Mouse (Mus musculus) WW6 (cell line): ENCODE measurements around the gene Kcnh5.

Experiments used
- DNase-seq: peaks from one replicate; pipeline ENCODE4 v3.0.0-alpha.2; 2013; ENCODE audit warnings: low read depth, low spot score

Kcnh5 gene

GRCm38 (mm10) chr12:75176691-75177645 is at the start of gene Kcnh5:
Gene Kcnh5, minus strand, starts transcription at chr12:75177332.
- peak; percentile 40 for DNase-seq

DNA sequence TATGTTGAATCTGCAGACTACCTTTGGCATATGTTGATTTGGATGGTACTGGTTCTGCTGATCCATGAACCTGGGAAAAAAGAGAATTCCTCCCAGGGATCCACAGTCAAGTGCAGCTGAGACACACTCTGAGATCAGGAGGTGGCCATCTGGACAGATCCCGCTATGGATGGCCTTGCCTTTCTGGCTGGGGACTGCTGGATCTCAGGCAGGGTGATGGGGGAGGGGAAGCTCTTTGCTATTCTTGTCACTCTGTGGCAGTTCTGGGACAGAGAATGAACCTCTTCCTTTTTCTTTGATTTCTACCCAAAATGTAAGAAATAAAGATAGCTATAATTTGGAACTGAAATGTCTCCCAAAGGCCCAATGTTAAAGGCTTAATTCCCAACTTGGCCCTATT is 46.8 kb upstream of the Kcnh5 start:
- no peak for DNase-seq

DNA sequence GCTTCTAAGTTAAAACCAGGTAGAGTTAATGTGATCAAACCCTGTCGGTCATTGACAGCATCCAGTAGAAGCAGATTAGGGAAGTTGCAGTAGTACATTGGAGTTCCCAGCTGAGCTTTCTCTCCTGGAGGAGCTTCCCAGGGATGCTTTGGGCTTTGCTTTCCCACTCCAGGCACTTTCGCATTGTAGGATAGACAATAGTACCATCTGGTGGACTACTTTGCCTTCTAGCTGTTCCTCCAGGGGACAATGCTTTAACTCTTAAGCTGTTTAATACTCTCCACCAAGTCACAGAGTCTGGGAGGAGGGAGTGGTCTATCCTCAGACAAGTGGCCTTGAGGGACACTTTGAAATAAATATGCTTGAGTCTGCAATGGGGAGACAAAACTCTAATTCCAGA is 12.3 kb upstream of the Kcnh5 start:
- DNase-seq: no peak

- DNase-seq: no peak
Measured at GRCm38 (mm10) chr12:75182646-75183045, 5.5 kb upstream of the Kcnh5 start.

GRCm38 (mm10) chr12:75179491-75179890 is 2.4 kb upstream of the Kcnh5 start:
- no peak for DNase-seq

DNA sequence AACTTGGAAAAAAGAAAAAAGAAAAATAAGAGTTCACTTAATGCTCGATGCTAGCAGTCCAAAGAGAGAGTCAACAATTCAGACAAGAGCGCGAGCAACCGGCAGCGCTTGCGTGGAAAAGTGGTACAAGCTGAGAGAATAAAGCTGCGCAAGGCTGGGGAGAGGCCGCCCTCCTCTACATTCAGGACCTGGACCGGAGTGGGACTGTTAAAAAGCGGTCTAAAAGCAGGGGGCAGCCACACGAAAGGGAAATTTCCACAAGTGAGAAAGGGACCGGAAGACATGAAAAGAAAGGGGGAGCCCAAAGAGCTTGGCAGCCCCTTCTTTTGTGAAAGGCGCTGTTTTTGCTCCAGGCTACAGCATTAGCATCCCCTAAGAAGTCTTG is 506 bp upstream of the Kcnh5 start:
- no peak for DNase-seq

DNA sequence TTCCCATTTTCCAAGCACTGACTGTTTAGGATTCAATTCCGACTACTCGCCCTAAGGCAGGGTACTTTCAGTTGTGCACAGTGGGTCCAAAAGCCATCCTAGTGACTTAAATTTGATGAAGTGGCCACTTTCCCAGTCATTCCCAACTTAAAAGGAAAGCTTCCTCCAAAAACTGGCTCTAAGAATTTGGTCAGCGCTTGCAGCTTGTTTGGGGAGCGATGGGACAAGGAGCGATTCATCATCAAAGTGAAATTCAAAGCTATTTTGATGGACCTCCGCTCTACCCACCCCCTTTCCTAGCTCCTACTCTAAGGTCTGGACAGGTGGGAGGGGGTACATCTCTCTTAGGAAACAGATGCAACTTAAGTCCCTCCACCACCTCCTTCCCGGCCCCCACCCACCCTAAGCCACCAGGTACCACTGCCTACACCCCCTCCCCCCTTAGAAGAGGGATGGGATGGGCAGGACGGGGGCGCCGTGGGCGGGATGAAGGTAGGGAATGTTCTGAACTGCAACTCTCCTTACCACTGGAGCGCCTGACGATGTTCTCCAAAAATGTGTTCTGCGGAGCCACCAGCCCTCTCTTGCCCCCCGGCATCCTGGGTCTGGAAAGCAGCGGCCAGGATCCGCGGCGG is 1.1 kb downstream of the Kcnh5 start:
- no peak for DNase-seq

DNA sequence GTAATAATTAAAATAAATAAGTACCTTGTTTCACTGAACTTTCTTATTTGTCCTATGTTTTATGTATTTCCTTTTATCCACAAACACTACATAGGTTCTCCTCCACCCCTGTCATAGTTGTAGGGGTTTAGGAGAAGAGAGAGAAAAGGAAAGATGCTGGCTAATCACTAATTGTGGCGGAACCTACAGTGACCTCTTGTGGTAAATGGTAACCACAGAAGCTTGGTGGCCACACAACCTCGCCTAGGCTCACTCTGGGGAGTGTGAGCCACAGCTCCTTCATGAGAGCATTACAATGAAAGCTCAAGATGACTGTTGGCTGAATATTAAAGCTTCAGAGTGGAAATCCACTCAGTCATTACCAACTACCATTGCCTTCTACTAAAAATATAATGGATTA is 6.2 kb downstream of the Kcnh5 start:
- DNase-seq: no peak

DNA sequence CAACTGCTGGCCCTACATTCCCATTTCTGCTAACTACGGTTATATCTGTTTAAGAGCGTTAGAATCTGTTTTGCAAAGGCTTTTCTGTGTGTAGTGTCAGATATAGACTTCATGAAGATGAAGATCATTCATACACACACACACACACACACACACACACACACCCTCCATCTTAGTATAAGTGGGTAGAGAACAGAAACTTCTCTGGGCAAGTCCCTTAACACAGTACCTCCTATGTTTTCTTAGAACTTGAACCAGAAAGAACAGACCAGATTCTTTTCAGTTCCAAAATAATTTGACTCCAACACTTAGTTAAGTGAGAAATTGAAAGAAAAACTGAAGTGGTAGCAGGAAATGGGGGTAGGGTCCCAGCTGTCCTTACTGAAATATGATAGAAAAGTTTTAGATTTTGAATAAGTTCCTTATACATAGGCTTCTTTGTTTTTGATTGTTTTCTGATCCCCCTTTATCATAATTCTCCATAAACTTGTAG is 24.0 kb downstream of the Kcnh5 start:
- no peak for DNase-seq

- no peak for DNase-seq
Measured at GRCm38 (mm10) chr12:75139792-75140191, 37.3 kb downstream of the Kcnh5 start.

GRCm38 (mm10) chr12:75091921-75092320 is 85.2 kb downstream of the Kcnh5 start:
- no peak for DNase-seq

DNA sequence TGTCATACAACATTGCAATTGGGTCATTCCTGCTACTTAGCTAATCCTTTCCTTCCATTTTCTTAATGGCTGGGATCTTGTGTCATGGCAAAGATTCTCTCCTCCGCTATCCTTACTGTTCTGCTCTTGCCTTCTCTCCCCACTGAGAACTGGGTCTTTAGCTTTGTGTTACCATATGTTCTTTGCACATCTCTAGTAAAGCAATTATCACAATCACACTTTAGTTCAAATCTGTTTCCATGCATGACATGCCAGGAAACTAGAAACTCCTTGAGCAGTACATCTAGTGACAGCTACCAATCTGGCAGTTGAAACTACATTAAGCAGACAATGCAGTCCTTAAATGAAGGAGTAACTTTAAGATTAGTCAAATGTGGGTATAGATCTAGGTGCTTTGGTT is 86.2 kb downstream of the Kcnh5 start:
- DNase-seq: no peak

DNA sequence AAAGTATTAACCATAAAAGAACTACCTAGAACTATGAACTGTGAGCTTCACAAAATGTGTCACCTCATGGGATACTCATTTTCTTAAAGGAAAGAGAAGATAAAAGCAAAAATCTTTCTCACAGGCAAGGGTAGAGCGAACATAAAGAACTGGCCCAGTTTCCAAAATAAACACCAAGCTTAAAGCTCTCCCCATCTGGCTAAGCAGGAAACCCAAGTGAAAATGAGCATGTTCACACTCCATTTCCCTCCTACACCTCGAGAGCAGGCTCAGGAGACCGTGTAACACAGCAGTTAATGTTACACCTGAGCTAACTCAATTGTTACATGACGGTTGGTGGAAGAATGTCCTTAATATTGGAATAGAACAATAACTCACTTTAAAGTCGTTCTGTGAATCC is 100.0 kb downstream of the Kcnh5 start:
- DNase-seq: no peak

DNA sequence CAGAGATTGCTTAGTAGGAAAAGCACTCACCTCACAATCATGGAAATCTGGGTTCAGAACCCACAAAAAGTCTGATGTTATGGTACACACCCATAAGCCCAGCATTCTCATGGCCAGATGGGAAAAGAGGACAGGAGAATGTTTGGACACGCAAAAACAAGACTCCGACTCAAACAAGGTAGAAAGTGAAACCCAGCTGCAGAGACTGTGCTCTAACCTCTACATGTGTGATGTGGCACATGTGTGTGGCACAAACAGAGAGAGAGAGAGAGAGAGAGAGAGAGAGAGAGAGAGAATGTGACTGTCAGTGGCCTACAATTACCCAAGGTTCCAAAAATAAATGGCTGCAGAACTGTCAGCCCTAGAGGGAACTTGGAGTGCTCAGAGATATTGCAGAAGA is 106.1 kb downstream of the Kcnh5 start:
- DNase-seq: no peak

GRCm38 (mm10) chr12:75062571-75062970 is 114.6 kb downstream of the Kcnh5 start:
- no peak for DNase-seq

GRCm38 (mm10) chr12:75061731-75062130 is 115.4 kb downstream of the Kcnh5 start:
- DNase-seq: no peak

DNA sequence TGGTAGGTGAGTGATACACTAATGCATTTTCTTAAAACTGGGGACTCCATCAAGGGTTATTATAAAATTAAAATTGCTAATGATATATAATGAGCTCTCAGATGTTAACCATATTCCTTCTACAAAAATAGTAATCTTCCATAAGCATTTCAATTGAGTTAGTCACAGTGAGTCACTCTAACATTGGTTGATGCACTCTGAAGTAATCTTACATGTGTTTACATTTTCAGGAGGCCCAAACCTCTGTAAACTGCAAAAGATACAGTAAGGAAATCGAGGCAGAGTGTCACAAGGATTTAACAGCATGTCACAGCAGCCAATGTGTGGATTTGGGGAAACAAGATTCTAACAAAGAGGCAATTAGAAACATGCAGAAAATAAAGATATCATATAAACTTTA is 123.4 kb downstream of the Kcnh5 start:
- no peak for DNase-seq

DNA sequence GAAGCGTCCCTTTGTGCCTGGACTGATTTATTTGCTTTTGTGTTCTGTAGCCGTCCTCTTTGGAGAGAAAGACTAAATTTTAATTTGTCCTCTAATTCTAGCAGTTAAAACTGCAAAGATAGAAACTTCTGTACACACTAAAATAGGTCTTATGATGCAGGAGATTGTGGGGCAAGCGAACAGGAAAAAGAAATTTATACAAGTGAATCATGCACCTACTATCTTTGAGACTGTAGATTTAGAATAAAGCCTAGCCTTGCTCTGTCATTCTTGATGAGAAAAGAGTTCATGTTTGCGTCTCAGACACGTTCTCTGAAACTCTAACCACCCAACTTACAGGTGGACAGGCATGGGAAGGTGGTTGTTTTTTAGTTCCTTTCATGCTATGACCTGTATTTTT is 140.4 kb downstream of the Kcnh5 start:
- DNase-seq: no peak

DNA sequence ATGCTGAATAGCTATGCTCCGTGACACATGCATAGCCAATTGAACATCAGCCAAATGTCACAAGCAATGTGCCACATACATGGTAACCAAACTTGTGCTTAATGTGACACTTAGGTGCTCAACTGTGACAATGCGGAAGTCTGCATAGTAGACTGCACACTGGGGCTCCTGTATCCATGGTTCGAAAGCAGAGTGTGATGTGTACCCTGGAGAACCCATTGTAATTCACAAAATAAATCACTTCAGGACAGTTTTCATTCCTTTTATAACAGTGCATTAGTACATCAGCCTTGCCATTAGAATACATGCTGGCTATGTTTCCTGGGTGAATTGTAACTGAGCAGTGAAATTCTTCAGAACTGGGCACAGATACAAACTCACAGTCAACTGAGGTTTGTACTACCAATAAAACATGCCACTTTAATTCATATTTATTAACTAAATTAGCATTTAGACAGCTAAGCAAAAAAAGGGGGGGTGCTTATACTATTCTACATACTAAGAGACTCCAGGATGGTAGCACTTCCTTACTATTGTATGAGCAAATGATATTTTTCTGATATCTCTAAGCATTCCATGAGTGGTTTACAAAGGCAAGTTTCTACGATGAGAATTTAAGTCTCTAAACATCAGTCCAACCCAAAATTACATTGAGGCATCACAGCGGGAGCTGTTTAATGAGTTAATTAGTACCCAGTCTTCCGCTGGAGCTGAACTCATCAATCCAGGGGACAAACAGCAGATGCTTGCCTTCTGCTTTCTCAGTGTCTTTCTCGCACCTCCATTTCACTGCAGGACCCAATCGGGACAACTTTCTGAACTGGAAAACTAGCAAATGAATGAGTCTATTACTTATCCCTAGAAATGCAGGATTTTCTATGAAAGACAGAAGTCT is 144.9 kb downstream of the Kcnh5 start:
- DNase-seq: no peak

GRCm38 (mm10) chr12:74971187-74971586 is 205.9 kb downstream of the Kcnh5 start:
- no peak for DNase-seq

DNA sequence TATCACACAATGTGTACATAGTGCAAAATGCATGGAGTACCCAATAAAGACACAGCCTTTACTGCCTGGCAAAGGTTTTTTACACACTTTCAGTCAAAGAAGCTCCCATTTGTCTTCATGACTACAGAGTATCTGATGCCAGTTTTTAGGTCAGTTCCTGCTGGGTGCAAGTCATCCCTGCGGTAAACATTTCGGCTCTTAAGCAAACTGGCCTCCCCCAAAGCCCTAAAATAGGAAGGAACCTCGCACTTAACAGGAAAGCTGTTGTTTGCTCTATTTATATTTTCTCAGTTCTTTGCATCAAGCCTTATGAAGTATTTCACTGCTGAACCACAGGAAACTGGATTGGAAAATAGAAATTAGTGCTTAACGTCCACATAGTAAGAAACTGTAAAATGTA is 207.7 kb downstream of the Kcnh5 start:
- DNase-seq: no peak

DNA sequence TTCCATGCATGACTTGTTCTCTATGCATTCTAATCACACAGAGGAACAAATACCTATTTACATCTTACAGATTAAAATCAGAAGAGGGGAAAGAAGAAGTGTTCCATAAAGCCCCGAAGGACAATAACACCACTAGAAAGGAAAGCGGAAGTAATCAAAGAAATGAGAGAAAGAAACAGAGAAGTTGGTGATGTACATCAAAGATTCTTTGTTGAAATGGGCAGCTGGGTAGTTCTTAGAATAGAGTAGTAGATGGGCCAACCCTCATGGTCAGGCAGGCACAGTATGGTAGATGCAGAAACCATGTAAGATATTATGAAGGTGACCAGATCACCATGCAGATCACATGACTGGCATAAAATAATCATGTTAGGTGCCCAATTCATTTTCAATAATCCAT is 210.9 kb downstream of the Kcnh5 start:
- DNase-seq: no peak
